9 mouse cellular contexts compared by ENCODE assay signal in genomic region chr1:36807086-36807485, GRCm38 (mm10).
"Had no signal": no experiment of that assay in that cellular context is flagged by ENCODE, and none has a peak within 500 bp of the region (broad histone marks: within the 10 kb centered on the region; RNA-seq: fewer than 3 reads in every experiment).

No protein-coding gene starts in this region.

- ATAC-seq: midbrain, embryonic 15.5 days had no signal

- DNase-seq: lung, adult 18-20 months; lung, embryonic 14.5 days; lung, postnatal 10 days; lung, postnatal 4 days; right cerebral cortex, postnatal 14 days; thymus, adult 2 months; thymus, postnatal 25 days; thymus, postnatal 4 days had no signal
